Mouse (Mus musculus): ENCODE results near the gene Epp13. TPM values are rescaled to one million over a fixed set of nuclear protein-coding genes. Genes with fewer than 3 reads are reported as not detected.
A peak's percentile ranks its signal among the peaks of the same experiment; 100 is the strongest.
"Not testable (repeated sequence)": the region's sequence is repeated elsewhere in the genome, so short reads cannot be mapped to it uniquely, and the experiment has no call there.

Epp13 gene
- total RNA-seq (2021): not detected
- long read RNA-seq, experiment 1: 0 reads
- long read RNA-seq, experiment 2: 0 reads

DNA sequence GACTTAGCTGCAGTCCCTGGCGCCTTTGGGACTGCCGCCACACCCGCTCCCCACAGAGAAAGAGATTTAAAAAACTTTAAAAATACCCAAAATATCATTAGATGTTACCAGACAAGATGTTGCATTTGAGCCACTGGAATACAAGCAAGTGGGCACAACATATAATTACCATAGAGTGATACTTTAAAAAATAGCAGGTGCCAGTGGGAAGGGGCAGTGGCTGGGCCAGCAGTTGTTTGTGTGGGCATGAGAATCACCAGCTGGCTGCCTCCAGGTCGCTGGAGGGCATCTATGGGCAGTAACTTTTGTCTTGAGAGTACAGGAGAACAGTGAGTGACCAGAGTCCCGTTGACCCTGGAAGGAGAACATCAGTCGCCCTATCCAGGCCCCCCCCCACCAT is at the start of gene Epp13:
TSS of gene Epp13 (plus strand) at position 301 of the 400 bp plus-strand sequence.
- DNase-seq: no peak

DNA sequence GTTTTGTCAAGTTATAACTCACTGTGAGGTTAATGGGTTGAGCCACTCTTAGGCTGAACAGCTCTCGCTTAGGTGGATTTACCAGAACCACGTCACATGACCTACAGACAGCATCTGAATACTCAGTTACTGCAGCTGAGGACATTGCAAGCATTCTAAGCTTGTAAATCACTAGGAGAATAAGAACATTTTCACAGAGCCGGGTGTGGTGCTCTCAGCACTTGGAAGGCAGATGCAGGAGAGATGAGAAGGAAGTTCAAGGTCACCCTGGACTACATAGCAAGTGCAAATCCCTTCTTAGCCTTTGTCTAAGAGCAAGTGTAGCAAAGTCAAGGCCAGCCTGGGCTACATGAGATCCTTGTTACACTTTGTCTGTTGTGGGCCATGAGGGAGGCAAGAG is 48.3 kb upstream of the Epp13 start:
- no peak for DNase-seq

DNA sequence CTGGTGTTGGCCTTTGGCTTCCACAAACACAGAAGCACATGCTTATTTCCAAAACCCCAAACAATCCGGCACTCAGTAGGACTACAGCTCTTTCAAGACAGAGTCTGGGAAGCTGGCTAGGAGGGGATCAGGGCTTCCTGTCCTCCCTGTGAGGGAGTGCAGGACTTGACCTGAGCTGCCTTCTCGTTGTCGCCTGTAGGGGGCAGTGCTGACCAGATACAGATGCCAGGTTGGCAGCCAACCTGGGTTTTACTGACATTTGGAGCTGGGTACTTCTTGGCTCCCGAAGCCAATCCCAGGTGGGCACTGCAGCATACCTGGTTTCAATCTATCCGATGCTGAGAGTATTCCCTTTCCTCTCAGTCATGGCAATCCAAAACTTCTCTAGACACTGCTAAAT is 39.4 kb upstream of the Epp13 start:
- DNase-seq: peak; percentile 13 to 35

DNA sequence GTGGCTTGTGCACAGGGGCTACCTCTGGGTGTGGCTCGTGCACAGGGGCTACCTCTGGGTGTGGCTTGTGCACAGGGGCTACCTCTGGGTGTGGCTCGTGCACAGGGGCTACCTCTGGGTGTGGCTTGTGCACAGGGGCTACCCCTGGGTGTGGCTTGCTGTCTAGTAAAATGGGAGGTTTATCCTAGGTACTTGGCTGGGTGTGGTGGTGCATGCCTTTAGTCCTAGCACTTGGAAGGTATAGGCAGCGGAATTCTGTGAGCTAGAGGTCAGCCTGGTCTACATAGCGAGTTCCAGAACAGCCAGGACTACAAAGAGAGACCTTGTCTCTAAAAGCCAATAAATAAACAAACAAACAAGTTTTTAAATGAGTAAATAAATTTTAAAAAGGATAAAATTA is 37.8 kb upstream of the Epp13 start:
- not testable (repeated sequence) for DNase-seq

DNA sequence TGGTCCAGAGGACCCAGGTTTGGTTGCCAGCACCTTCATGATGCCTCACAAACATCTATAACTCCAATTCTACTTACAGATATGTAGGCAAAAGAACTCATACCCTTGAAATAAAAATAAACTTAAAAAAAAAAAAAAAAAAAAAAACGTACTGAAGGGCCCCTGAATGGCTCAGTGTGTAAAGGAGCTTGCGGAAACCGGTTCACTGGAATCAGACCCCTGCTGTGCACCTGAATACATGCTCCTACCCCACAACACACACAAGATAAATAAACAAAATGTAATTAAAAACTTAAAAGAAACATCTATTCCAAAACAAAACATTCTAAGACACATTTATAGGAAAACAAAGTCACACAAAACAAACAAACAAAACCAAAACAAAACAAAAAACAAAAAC is 32.4 kb upstream of the Epp13 start:
- no peak for DNase-seq

DNA sequence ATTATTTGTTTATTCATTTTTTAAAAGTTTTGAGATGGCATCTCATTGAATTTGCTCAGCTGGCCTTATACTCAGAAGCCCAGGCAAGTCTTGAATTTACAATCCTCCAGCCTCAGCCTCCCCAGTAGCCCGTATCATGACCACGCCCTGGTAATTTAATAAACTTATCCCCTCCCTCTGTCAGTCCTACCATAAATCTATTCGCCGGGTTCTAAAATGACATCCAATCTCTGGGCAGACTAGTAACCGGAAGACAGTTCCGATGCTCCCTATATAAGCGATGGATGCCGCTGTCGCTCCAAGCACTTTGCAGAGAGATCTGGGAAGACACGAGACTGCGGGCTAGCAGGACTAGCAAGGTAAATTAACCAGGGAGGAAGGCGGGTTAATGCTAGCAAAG is 30.5 kb upstream of the Epp13 start, which contains the start of gene Zscan5b:
TSS of gene Zscan5b (plus strand) at position 301 of the 400 bp plus-strand sequence.
- no peak for DNase-seq

DNA sequence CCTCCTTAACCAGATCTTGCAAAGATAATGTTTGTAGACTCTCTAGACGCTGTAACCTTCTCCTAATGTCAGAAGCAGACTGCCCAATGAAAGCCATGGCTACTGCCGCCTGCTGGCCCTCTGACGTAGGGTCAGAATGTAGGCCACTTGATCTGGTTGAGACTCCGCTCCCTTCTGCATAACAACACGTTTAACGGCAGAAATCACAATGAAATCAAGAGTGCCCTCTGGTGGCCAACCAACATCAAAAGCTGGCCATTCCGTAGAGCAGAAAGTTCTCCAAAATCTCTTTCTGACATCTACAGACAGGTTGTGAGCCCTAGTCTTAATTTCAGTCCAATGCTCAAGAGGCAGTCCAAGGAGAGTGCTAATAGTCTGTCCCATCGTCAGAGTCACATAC is 24.0 kb upstream of the Epp13 start:
- DNase-seq: not testable (repeated sequence)

DNA sequence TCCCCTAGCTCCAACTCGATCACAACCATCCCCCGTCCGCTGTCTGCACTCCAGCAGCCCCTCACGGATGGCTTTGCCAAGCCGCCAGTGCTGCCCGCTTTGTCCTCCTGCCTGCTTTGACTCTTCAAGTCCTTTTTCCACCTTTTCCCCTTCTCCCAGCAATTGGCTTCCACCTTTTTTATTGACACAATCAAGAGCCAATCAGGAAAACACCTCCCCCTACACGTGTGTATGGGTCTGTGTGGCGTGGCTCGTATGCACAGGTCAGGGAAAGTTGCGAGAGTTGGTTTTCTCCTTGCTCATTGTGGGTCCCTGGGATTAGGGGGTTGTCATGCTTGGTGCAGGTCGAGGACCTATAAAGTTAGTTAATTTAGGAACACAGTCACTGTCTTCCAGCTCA is 12.7 kb upstream of the Epp13 start:
- no peak for DNase-seq

DNA sequence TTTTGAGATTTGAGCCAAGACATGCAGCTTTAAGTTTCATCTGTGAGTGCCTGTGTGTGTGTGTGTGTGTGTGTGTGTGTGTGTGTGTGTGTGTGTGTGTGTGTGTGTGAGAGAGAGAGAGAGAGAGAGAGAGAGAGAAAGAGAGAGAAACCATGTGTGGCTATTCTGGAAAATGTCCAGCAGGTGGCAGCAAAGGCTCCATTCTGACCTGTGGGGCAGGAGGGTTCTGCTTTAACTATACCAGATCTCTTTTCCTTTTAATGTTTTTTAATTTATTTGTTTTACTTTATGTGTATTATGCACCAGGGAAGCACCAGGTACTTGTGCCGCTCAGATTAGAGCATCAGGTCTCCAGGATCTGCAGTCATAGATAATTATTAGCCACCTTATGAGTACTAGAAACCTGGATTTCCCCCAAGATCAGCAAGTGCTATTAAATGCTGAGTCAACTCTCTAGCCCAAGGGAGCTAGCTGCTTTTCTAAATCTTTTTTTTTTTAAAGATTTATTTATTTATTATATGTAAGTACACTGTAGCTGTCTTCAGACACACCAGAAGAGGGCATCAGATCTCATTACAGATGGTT is 11.6 kb upstream of the Epp13 start:
- peak; percentile 18 to 52 for DNase-seq

DNA sequence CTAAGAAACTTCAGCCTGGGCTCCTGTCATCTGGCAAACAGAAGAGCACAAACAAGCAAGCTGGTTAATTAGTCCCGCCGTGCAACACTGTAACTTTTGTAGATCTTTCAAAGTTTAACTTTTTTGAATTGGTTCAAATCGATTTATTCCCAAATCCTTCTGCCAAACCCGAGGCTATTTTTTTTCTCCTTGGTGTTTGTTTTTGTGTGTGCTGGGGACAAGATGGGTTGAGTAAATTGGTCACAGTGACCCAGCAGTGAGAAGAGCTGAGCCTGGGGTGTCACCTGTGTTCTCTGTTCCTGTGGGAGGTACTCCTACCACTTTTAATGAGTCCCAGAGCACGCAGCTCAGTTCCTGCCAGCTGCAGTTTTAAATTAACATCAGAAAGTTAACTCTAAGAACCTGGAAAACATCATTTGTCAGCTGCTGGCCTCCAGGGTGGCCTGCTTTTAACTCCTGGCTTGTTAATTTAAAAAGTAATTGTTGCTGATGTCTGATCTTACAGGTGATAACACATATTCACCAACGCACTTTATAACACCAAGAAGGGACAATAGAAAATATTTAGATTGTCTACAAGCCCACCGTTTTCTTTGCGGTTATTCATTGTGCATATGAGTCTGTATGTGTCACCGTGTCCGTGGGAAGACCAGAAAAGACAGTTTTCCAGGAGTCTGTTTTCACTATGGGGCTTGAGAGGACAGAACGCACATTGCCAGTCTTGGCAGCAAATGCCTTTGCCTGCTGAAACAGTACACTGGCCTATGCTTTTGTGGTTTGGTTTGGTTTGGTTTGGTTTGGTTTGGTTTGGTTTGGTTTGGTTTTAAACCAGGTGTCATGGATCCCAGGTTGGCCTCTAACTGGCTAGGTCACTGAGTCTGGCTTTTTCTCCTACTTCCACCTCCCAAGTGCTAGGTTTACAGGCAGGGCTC is 7.9 kb upstream of the Epp13 start:
- DNase-seq: no peak

DNA sequence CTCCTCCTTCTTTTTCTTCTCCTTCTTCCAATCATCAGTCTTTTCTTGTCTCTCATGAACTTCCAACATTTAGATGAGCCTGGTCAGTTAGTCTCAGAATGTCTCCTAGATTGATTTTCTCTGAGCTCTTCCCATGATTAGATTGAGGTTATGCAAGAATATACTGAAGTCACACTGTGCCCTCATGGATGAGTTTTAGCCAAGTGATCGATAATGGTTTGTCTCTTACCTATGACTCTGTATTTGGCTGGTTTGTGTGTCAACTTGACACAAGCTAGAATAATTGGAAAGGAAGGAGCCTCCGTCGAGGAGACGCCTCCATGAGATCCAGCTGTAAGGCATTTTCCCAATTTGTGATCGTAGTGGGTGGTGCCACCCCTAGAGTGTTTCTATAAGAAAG is 1.9 kb downstream of the Epp13 start:
- no peak for DNase-seq

DNA sequence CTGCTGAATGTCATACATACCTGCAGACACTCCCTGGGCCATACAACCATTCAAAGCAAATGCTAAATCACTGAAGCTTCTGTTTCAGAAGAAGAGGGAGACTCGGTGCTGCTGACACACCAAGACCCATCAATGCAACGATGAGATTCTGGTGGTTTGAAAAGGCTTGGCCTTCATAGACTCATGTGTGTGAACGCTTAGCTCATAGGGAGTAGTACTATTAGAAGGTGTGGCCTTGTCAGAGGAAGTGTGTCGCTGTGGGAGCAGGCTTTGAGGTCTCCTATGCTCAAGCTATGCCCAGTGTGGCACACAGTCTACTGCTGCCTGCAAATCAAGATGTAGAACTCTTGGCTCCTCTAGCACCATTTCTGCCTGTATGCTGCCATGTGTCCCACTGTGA is 4.9 kb downstream of the Epp13 start:
- no peak for DNase-seq

DNA sequence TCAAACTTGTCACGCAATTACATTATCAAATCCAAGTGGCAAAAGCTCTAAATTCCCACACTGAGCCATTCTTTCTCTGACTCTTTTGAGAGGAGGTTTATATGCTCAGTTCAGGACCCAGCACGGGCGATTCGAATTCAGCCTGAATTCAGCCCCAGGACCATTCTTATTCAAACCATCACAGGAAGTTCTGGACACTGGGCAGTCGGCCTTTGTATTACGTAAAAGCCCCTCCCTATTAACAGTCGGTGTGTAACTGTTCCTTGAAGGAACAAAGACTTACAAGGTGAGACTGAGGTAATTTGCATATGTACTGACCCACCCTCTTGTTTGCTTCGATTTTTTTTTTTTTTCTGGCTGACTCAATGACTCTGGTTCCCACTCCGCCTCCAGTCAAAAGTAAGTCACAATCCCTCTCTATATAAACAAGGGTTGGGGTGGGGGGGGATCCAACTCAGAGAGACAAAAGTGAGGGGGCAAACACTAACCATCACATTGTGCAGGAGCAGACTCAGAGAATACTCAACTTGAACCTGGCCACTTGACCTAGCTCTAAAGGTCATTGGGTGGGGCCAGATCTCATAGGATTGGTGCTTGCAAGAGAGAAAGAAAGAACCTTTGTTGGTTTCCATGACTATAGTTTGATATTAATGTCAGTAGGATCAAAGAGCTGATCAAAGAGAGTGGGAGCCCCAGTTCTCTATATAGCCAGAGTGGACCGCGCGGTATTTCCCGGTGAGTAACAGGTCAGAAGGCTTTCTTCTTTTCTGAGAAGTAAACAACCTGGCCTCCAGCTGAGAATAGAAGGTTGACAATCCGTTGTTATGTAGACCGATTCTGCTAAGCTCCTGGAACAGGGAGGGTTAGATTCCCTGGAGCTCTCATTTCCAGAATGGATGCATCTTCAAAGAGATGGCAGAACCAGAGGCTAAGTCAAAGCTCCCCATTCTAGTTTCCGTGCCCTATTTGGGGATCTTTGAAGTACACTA is 6.0 kb downstream of the Epp13 start:
- no peak for DNase-seq

DNA sequence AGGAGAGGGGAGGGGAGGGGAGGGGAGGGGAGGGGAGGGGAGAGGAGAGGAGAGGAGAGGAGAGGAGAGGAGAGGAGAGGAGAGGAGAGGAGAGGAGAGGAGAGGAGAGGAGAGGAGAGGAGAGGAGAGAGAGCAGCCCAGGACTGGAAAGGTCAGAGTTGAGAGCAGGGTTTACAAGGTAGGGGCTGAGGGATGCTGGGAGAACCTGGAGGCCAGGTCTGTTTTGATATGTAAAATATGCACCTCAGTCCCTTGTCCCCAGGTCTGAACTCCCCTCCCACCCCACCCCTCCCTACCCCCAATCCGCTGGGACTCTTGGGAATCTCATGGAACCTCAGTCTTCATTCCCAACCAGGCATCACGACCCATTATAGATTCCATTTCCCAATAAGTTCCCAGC is 7.5 kb downstream of the Epp13 start:
- not testable (repeated sequence) for DNase-seq

DNA sequence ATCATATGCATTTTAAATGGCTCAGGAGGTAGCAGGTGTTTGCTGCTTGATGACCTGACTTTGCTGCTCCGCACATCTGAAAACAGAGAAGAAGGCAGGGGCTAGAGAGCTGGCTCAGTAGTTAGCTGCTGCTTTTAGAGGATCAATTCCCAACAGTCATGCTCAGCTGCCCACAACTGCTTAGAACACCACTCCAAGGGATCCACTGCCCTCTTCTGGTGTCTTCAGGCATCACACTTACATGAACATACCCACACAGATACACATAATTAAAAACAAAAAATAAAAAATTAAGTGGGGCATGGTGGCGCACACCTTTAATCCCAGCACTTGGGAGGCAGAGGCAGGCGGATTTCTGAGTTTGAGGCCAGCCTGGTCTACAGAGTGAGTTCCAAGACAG is 9.6 kb downstream of the Epp13 start:
- DNase-seq: no peak

DNA sequence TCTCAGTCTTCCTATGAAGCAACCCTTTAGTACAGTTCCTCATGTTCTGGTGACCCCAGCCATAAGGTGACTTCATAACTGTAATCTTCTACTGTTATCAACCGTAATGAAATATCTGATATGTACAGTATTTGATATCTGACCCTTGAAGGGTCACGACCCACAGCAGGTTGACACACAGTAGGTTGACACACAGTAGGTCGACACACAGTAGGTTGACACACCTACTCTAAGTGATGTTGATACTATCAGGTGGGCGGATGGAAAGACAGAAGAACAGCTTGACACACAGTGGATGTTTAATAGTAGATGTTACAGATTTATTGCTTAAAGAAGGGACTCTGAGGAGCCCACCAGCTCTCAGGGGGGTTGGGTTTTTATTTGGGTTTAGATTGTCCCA is 10.5 kb downstream of the Epp13 start:
- no peak for DNase-seq

DNA sequence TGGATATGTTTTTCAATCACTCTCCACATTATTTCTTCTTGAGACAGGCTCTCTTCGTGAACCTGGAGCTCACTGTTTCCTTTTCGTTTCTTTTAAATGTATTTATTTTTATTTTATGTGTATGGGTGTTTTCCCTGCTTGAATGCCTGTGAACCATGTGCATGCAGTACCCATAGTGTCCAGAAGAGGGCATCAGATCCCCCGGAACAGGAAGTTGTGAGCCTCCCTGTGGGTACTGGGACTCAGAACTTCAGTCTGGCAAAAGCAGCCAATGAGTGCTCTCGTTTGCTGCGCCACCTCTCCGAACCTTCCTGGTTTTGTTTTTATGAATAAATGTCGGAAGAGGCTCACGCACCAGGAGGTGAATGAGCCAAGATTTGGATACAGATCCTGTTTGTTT is 13.2 kb downstream of the Epp13 start:
- DNase-seq: peak in 1 of 2 experiments; percentile 5

DNA sequence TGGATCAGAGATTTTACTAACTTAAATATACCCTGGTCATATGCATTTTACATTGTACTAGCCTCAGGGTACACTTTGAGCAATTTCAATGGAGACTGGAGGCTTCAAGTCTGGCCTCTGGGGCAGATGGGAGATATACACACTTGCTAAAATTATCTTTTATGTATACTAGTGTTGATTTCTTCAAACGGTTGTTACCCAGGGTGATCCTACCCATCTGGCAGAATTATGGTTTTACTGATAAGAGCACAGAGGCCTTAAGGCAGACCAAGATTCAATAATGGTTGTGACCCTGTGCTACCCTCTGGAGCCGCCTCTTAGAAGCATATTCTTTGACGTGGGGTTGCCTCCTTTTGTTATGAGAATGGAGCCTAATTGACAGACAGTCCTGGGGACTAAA is 25.4 kb downstream of the Epp13 start:
- no peak for DNase-seq

DNA sequence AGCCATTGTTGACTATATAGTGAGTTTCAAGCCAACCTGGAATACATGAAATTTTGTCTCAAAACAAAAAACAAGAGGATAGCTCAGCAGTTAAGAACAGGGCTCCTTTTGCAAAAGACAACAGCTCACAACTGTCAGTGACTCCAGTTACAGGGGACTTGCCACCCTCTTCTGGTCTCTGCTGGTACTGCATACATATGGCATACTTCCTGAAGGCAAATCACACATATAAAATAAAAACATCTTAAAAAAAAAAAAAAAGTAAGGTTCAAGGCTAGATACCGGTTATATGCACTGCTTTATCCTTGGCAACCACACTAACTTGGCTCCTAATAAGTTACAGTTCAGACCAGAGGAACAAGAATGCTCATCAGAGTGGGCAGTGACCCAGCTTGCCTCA is 30.2 kb downstream of the Epp13 start:
- DNase-seq: peak; percentile 66 to 87

DNA sequence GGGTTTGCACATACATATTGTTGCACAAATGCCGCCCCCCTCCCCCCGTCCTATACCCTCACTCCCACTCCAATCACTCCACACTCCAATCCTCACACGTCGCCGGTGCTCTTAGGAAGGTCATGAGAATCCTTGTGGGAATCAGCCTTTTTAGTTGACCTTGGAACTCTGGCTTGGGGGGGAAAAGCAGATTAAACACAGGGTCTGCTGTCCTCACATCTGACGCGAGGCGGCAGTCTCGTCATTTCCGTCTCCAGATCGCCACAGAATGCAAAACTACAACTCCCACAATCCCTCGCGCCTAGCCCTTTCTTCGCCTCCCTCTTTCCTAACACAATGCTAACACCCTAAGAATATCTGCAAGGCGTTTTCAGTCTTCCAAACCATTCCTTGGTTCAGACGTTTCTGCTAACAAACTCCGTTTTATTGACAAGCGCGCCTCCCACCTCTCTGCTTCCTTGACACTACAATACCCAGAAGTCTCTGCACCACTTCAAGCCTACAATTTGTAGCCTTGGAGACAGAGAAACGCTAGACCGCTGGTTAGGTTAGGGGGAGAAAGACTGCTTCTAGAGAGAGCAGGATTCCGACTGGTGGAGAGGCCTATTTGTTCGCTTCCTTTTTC is 31.1 kb downstream of the Epp13 start:
- peak; percentile 83 to 90 for DNase-seq

DNA sequence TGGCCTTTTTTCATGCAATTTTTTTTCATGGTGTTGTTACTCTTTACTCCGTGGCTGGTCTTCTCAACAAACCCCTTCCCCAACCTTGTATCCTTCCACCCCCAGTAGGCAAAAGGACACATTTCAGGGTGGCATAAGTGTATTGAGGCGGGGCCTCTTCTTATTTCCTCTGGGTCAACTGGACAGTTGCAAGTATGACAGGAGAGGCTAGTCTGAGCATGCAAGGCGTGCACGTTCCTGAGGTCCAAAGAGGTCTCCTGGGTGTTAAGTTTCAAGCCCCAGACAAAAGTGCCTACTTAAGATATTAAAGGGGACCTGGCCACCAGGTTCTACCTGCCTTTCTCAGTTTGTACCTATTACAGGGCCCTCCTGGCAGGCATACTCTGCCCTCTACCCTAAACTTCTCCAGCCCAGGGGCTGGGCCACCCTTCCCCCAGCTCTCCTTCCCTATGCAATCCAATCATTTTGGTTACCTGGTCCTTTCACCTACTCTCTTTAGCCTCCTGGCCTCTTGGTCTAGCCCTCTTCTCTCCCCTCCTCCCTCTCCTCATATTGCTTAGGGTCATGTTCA is 32.0 kb downstream of the Epp13 start:
- peak in 1 of 2 experiments; percentile 3 for DNase-seq
